Mouse (Mus musculus) intestine, embryonic 16.5 days (tissue): ENCODE measurements around the gene Slc8a1. TPM values are rescaled to one million over a fixed set of nuclear protein-coding genes. Genes with fewer than 3 reads are reported as not detected.

ENCODE experiments used
- ATAC-seq: fragments of 200-750 bp; cut with Nextera tagmentation; 2 replicates; pipeline ENCODE4 v1.8.0; 2017; ENCODE audit warnings: moderate TSS enrichment, moderate library complexity
- H3K27ac ChIP-seq: fragments of 300-500 bp; sonication (generic); 2 replicates; pipeline ENCODE4 v1.5.1; 2014; ENCODE audit warnings: mild to moderate bottlenecking, low read length
- H3K27me3 ChIP-seq: fragments of 300-500 bp; sonication (generic); replicated peaks from 2 replicates; pipeline ENCODE4 v1.6.1; 2014; ENCODE audit warnings: low read length, control low read depth, mixed read lengths; ENCODE audit not compliant: control insufficient read depth, insufficient read depth
- H3K36me3 ChIP-seq: fragments of 300-500 bp; sonication (generic); 2 replicates; pipeline ENCODE4 v1.6.1; 2014; ENCODE audit warnings: low read length, control low read depth; ENCODE audit not compliant: control insufficient read depth, insufficient read depth
- H3K4me1 ChIP-seq: fragments of 300-500 bp; sonication (generic); 2 replicates; pipeline ENCODE4 v1.6.1; 2014; ENCODE audit warnings: low read length, control low read depth, mixed read lengths; ENCODE audit not compliant: control insufficient read depth, insufficient read depth
- H3K4me2 ChIP-seq: fragments of 300-500 bp; sonication (generic); 2 replicates; pipeline ENCODE4 v1.6.1; 2014; ENCODE audit warnings: low read depth, low read length, control low read depth
- H3K4me3 ChIP-seq: fragments of 300-500 bp; sonication (generic); 2 replicates; pipeline ENCODE4 v1.5.1; 2014; ENCODE audit warnings: mild to moderate bottlenecking, low read length
- H3K9ac ChIP-seq: fragments of 300-500 bp; sonication (generic); 2 replicates; pipeline ENCODE4 v1.6.1; 2014; ENCODE audit warnings: low read depth, low read length
- H3K9me3 ChIP-seq: fragments of 300-500 bp; sonication (generic); 2 replicates; pipeline ENCODE4 v1.6.1; 2016; ENCODE audit warnings: low read length, control low read depth; ENCODE audit not compliant: control insufficient read depth
- WGBS: fragments of 180-500 bp; shearing (Covaris S2); extraction: QIAGEN DNeasy Blood & Tissue Kit; methylation state at CpG from one replicate; pipeline ENCODE4 v1.1.7; 2014; 5-methylcytosine and 5-hydroxymethylcytosine counted together
- polyA plus RNA-seq: library from polyadenylated mRNA; unstranded; fragments of >200 nt; fragmentation: Nextera tagmentation; extraction: Ambion mirVana; gene quantifications from 2 replicates; pipeline ENCODE4 v1.2.1, GENCODE M21; 2015

Gene Slc8a1
- polyA plus RNA-seq, 1 experiment from 2014 or later = 3.6 TPM

GRCm38 (mm10) chr17:81403121-81403520 is 335.1 kb downstream of the Slc8a1 start:
- WGBS = 77% methylated on average over 4 of the region's 4 CpGs
- Histone ChIP-seq H3K9ac (no peak overlapping the region), H3K4me3 (no peak overlapping the region), H3K36me3 (no peaks in the 10 kb centered on the region), H3K27ac (peak overlapping the region; percentile 19; the same call in 1 of the 2 replicates), H3K4me2 (no peak overlapping the region), H3K9me3 (no peaks in the 10 kb centered on the region), H3K27me3 (no peaks in the 10 kb centered on the region), H3K4me1 (no peaks in the 10 kb centered on the region)
- no peak for ATAC-seq

- no peaks in the 10 kb centered on the region for H3K9me3 ChIP-seq
- no peak overlapping the region; the same call in 1 of the 2 replicates for H3K27ac ChIP-seq
- WGBS = 58% methylated on average over 2 of the region's 2 CpGs
- no peak for ATAC-seq
- no peaks in the 10 kb centered on the region for H3K4me1 ChIP-seq
- H3K4me2 ChIP-seq = no peak overlapping the region
- H3K36me3 ChIP-seq = no peaks in the 10 kb centered on the region
- no peak overlapping the region for H3K4me3 ChIP-seq
- H3K27me3 ChIP-seq = no peaks in the 10 kb centered on the region
- no peak overlapping the region for H3K9ac ChIP-seq
Measured at GRCm38 (mm10) chr17:81402636-81403035, 335.5 kb downstream of the Slc8a1 start.

DNA sequence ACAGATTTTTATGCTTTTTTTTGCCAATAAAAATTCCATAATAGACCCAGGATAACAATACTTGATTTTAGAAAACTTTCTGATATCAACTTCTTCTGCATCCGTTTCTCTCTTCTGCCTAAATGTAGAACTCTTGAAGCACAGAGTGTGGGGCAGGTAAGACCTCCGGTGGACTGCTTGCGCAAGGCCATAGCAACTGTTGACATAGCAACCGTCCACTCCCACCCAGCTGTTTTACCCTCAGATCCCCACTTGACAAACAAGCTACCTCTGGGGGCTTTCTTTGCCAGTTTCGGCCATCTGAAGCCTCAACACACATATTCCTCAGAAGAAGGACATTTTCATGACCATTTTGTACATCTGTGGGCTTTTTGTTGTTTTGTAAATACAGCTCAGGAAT is 337.8 kb downstream of the Slc8a1 start:
- WGBS = 52% methylated on average over 5 of the region's 5 CpGs
- no peaks in the 10 kb centered on the region for H3K36me3 ChIP-seq
- no peaks in the 10 kb centered on the region for H3K4me1 ChIP-seq
- H3K9me3 ChIP-seq = no peaks in the 10 kb centered on the region
- ATAC-seq = no peak
- H3K4me3 ChIP-seq = no peak overlapping the region
- no peak overlapping the region for H3K4me2 ChIP-seq
- no peak overlapping the region for H3K9ac ChIP-seq
- no peak overlapping the region for H3K27ac ChIP-seq
- H3K27me3 ChIP-seq = no peaks in the 10 kb centered on the region

DNA sequence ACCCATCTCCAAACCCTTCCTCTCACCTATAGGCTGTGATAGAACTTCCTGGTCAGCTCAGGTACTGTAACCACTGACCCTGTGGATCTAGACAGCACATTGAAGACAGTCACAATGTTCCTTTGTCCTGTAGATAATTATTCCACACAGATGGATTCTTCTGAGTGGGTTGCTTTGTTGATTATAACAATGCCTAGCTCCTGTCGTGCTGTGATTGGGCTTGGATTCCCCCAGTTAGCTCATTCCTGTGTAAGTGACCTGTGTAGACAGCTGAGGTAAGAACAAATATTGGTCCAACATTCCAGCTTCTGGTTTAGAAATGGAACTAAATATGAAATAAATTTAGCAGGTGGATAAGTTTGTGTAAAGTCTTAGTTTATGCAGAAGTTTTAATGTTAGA is 340.7 kb downstream of the Slc8a1 start:
- Histone ChIP-seq H3K4me2 (no peak overlapping the region), H3K4me1 (peaks cover 7% of the 10 kb centered on the region; the same call in 1 of the 2 replicates), H3K9ac (no peak overlapping the region), H3K36me3 (no peaks in the 10 kb centered on the region), H3K27me3 (no peaks in the 10 kb centered on the region), H3K27ac (no peak overlapping the region), H3K4me3 (no peak overlapping the region), H3K9me3 (no peaks in the 10 kb centered on the region)
- 63% methylated on average over 1 of the region's 1 CpGs for WGBS
- no peak for ATAC-seq

DNA sequence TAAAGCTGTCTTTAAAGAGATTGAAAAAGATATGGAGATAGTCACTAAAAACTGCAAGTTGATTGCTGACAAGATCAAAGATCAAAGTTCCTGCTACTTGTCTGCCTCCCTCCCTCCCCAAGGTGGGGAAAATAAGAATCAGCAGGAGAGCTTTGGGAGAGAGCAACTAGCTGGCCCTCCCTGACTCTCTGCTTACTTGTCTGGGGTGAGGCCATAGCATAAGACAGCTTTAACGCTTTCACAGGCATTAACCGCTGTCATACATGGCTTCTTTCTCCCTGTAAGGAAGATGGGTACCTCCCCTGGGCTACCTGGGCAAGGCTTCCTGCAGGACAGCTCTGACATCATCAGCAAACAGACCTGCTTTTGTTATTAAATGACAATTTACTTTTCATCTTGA is 344.1 kb downstream of the Slc8a1 start:
- WGBS = 29% methylated on average over 2 of the region's 2 CpGs
- Histone ChIP-seq H3K4me3 (no peak overlapping the region), H3K36me3 (no peaks in the 10 kb centered on the region), H3K4me2 (no peak overlapping the region), H3K9ac (no peak overlapping the region), H3K27ac (no peak overlapping the region), H3K9me3 (no peaks in the 10 kb centered on the region), H3K27me3 (no peaks in the 10 kb centered on the region), H3K4me1 (peaks cover 7% of the 10 kb centered on the region; the same call in 1 of the 2 replicates)
- peak; percentile 59; the same call in 1 of the 2 replicates for ATAC-seq

DNA sequence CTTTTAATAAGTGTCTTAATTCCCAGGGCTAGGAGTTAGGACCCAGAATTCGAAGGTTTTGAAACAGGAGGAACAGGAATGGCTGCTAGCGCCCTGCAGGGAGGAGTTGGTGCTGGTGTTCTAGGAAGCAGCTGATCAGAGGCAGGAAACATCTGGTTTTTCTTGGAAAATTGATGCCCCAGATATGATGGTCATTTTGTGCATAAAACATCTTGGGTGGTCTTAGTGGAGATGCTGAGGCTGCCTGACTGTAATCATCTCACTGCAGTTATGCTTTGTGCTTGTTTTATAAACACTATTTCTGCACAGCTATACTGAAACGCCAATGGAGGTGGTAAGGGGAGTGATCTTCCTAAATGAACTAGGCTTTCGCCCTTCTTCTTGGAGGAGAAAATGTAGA is 345.1 kb downstream of the Slc8a1 start:
- Histone ChIP-seq H3K4me3 (no peak overlapping the region), H3K9ac (no peak overlapping the region), H3K4me2 (no peak overlapping the region), H3K4me1 (peaks cover 7% of the 10 kb centered on the region; the same call in 1 of the 2 replicates), H3K9me3 (no peaks in the 10 kb centered on the region), H3K27me3 (no peaks in the 10 kb centered on the region), H3K36me3 (no peaks in the 10 kb centered on the region), H3K27ac (no peak overlapping the region)
- 51% methylated on average over 4 of the region's 4 CpGs for WGBS
- no peak for ATAC-seq

- Histone ChIP-seq H3K9ac (no peak overlapping the region), H3K4me2 (no peak overlapping the region), H3K27ac (no peak overlapping the region), H3K4me1 (peaks cover 7% of the 10 kb centered on the region; the same call in 1 of the 2 replicates), H3K36me3 (no peaks in the 10 kb centered on the region), H3K27me3 (no peaks in the 10 kb centered on the region), H3K4me3 (no peak overlapping the region), H3K9me3 (no peaks in the 10 kb centered on the region)
- no peak for ATAC-seq
- 70% methylated on average over 7 of the region's 7 CpGs for WGBS
Measured at GRCm38 (mm10) chr17:81391478-81391877, 346.7 kb downstream of the Slc8a1 start.

DNA sequence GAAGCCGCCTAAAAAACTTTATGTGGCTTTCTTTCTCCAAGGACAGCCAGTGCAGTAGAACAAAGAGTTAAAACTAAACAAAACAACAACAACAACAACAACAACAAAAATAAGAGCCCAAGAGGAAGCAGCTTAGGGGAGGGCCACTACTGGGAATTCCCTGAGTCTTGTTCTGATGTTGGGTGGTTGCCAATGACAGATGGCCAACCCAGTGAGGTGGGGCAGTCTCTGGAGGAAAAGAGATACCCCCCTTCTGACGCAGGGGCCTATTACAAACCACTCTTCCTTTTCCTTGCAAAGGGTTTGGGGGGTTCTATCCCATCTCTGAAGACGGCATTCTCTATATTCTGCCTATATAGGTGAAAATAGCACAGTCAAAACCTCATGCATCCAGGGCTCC is 347.4 kb downstream of the Slc8a1 start:
- no peak overlapping the region for H3K27ac ChIP-seq
- no peak overlapping the region for H3K4me3 ChIP-seq
- H3K9ac ChIP-seq = no peak overlapping the region
- no peak for ATAC-seq
- peaks cover 7% of the 10 kb centered on the region; the same call in 1 of the 2 replicates for H3K4me1 ChIP-seq
- H3K36me3 ChIP-seq = no peaks in the 10 kb centered on the region
- H3K4me2 ChIP-seq = no peak overlapping the region
- no peaks in the 10 kb centered on the region for H3K27me3 ChIP-seq
- H3K9me3 ChIP-seq = no peaks in the 10 kb centered on the region
- WGBS = 77% methylated on average over 3 of the region's 3 CpGs

DNA sequence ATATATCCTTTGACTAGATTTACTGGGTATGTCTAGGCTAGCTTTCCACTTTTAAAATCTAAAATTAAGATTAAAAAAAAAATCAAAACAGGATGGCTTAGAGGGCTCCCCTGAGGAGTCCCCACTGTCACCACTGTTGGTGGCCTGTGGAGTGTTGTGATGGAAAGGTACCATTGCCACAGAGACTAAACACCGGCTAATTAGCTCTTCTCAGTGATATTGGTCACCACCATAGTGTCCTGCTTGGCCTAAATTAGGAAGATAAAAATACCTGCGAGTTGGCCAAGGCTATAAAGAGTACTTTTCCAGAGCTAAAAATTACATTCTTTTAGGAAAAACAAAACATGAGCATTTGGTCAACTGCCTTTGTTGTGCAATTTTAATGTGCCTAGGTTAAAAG is 352.1 kb downstream of the Slc8a1 start:
- Histone ChIP-seq H3K36me3 (no peaks in the 10 kb centered on the region; the same call in 1 of the 2 replicates), H3K27me3 (no peaks in the 10 kb centered on the region), H3K9me3 (no peaks in the 10 kb centered on the region), H3K4me2 (no peak overlapping the region), H3K9ac (no peak overlapping the region), H3K4me1 (no peaks in the 10 kb centered on the region), H3K27ac (no peak overlapping the region), H3K4me3 (no peak overlapping the region)
- ATAC-seq = no peak
- 82% methylated on average over 2 of the region's 2 CpGs for WGBS

DNA sequence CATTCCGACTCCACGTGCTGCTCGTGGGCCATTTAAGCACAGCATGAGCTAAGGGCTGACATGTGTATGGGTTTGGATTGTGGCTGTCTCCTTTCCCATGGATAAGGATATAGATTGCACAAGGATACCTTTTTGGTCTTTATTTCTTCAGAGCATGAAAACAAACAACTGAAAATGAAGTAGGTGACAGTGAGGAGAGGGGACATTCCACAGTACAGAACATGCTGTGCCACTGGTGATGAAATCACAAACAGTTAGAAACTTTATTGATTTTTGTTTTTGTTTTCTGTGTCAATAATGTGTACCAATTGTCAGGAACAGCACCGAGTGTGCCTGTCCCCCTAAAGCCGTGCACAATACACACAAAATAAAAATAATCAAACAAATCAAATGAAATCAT is 352.7 kb downstream of the Slc8a1 start:
- Histone ChIP-seq H3K4me2 (no peak overlapping the region), H3K36me3 (no peaks in the 10 kb centered on the region; the same call in 1 of the 2 replicates), H3K9ac (no peak overlapping the region), H3K27me3 (no peaks in the 10 kb centered on the region), H3K9me3 (no peaks in the 10 kb centered on the region), H3K4me3 (no peak overlapping the region), H3K4me1 (no peaks in the 10 kb centered on the region), H3K27ac (no peak overlapping the region)
- ATAC-seq = no peak
- 87% methylated on average over 5 of the region's 5 CpGs for WGBS
